Mouse (Mus musculus) neural tube, embryonic 12.5 days (tissue): ENCODE data around the gene Ehmt1. TPM values are rescaled to one million over a fixed set of nuclear protein-coding genes. Genes with fewer than 3 reads are reported as not detected.

Experiments
- ATAC-seq: fragments of 200-750 bp; cut with Nextera tagmentation; 2 replicates; pipeline ENCODE4 v1.8.0; 2017; ENCODE audit warnings: low read depth, mild to moderate bottlenecking, moderate TSS enrichment, moderate library complexity; ENCODE audit not compliant: low FRiP score
- H3K27ac ChIP-seq: fragments of 300-500 bp; sonication (generic); 2 replicates; pipeline ENCODE4 v1.5.1; 2016
- H3K27me3 ChIP-seq: fragments of 300-500 bp; sonication (generic); replicated peaks from 2 replicates; pipeline ENCODE4 v1.6.1; 2016; ENCODE audit warnings: mild to moderate bottlenecking
- H3K36me3 ChIP-seq: fragments of 300-500 bp; sonication (generic); 2 replicates; pipeline ENCODE4 v1.6.1; 2016; ENCODE audit warnings: mild to moderate bottlenecking
- H3K4me1 ChIP-seq: fragments of 300-500 bp; sonication (generic); 2 replicates; pipeline ENCODE4 v1.6.1; 2016
- H3K4me2 ChIP-seq: fragments of 300-500 bp; sonication (generic); replicated peaks from 2 replicates; pipeline ENCODE4 v1.6.1; 2016; ENCODE audit warnings: mild to moderate bottlenecking
- H3K4me3 ChIP-seq: fragments of 300-500 bp; sonication (generic); 2 replicates; pipeline ENCODE4 v1.5.1; 2016
- H3K9ac ChIP-seq: fragments of 300-500 bp; sonication (generic); 2 replicates; pipeline ENCODE4 v1.6.1; 2016; ENCODE audit warnings: mild to moderate bottlenecking
- H3K9me3 ChIP-seq: fragments of 300-500 bp; sonication (generic); 2 replicates; pipeline ENCODE4 v1.6.1; 2016; ENCODE audit warnings: mild to moderate bottlenecking
- WGBS: fragments of 180-500 bp; shearing (Covaris S2); methylation state at CpG from one replicate; pipeline ENCODE4 v1.1.7; 2016; 5-methylcytosine and 5-hydroxymethylcytosine counted together
- polyA plus RNA-seq: library from polyadenylated mRNA; unstranded; fragments of >200 nt; fragmentation: Nextera tagmentation; extraction: Ambion mirVana; gene quantifications from 2 replicates; pipeline ENCODE4 v1.2.1, GENCODE M21; 2016

The Ehmt1 gene
- polyA plus RNA-seq, 1 experiment from 2014 or later: 121 TPM

DNA sequence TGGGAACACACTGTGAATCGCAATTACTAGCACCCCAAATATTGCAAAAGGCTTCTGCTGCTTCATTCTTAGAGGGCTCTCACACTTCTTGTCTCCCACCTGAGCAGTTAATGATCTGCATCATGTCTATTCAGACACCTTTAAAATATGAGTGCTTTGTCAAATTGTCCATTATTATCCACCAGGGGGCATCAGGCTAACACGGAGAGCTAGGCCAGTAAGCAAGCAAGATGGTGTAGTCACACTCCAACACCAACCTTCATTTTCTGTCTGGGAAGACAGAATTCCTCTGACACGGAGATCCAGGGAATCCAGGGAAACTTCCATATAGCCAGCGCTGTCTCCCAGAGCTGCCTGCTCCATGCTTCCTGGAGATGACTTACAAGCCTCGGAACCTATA is 67.0 kb downstream of the Ehmt1 start:
- WGBS: 80% methylated on average over 5 of the region's 5 CpGs

DNA sequence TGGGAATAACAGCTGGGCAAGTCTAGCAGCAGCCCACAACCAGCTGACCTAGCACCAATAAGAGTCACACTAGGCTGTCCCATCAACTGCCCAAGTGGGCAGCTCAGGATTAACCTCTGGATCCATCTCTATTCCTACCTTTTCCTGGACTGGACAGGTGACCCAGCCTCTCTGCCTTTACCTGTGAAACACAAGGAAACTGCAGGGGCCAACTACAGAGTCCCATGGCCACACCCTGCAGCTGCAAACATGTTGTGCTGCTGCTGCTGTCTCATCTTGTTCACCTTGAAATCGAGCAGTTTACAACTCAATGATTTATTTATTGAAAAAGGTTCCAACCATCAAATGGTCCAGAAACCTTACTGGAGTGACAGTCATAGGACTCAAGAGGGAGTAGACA is 72.9 kb downstream of the Ehmt1 start:
- Histone ChIP-seq H3K9me3 (no peaks in the 10 kb centered on the region), H3K4me2 (no peak overlapping the region), H3K27me3 (no peaks in the 10 kb centered on the region), H3K9ac (no peak overlapping the region), H3K36me3 (peaks cover 48% of the 10 kb centered on the region), H3K27ac (no peak overlapping the region), H3K4me1 (no peaks in the 10 kb centered on the region), H3K4me3 (no peak overlapping the region)
- ATAC-seq: no peak
- 89% methylated on average over 1 of the region's 1 CpGs for WGBS

More for the DNA sequence above, 67.0 kb downstream of the Ehmt1 start:
- Histone ChIP-seq H3K4me2 (no peak overlapping the region), H3K27ac (no peak overlapping the region), H3K27me3 (no peaks in the 10 kb centered on the region), H3K4me3 (no peak overlapping the region), H3K9me3 (no peaks in the 10 kb centered on the region), H3K36me3 (peaks cover 64% of the 10 kb centered on the region), H3K9ac (no peak overlapping the region), H3K4me1 (no peaks in the 10 kb centered on the region)
- ATAC-seq: no peak

DNA sequence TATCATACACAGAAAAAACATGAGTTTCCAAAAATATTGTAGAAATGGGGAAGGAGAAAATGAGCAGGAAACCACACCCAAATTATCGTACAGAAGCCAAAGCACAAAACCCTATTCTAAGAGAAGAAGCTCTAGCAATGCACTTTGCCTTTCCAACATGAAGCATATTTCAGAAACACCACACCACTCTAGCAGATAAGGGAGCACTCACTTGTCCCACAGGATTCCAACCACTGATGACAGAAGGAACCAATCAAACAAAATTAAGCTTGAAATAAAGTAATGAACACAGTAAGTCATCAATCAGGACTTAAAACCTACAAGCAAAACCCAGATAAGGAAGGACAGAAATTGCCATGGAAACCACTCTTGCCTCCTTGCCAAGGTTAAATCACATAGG is 74.2 kb downstream of the Ehmt1 start:
- Histone ChIP-seq H3K9ac (no peak overlapping the region), H3K4me1 (no peaks in the 10 kb centered on the region), H3K9me3 (no peaks in the 10 kb centered on the region), H3K4me3 (no peak overlapping the region), H3K27ac (no peak overlapping the region), H3K27me3 (no peaks in the 10 kb centered on the region), H3K36me3 (peaks cover 48% of the 10 kb centered on the region), H3K4me2 (no peak overlapping the region)
- 97% methylated on average over 1 of the region's 1 CpGs for WGBS
- ATAC-seq: no peak

DNA sequence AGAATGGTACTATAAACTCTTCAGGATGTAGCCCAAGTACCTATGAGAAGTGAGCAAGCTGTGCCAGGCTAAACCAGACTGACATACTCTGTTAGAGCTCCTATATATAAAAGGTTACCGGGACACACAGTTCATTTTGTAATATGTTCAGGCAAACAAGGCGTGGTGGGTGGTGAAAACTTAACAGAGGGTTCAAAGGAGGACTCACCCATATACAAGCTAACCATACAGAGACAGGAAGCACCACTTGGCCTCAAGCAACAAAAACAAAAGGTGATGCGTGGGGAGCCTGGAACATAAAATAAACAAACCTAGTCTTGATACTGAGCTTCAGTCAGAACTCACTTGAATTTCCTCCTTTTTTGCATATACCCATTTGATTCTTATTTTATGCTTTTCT is 88.8 kb downstream of the Ehmt1 start:
- ATAC-seq: no peak
- Histone ChIP-seq H3K4me1 (no peaks in the 10 kb centered on the region), H3K27ac (no peak overlapping the region), H3K36me3 (peaks cover 42% of the 10 kb centered on the region), H3K27me3 (no peaks in the 10 kb centered on the region), H3K9me3 (no peaks in the 10 kb centered on the region), H3K4me2 (no peak overlapping the region), H3K4me3 (no peak overlapping the region), H3K9ac (no peak overlapping the region)
- WGBS: 87% methylated on average over 3 of the region's 3 CpGs

DNA sequence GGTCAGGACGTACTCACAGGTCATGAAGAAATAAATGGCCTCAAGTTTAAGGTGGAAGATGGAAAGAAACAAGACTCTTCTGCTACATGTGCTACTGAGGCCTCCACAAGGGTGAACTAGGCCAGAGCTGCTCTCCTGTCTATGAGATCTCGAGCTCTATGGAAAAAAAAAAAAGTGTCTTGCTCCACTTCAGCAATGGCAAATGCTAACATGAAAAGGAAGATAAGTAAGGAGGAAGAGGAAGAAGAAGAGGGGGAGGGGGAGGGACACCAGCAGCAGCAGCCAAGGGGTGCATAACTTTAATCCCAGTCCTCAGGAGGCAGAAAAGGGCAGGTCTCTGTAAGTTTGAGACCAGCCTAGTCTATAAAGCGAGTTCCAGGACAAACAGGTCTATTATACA is 109.7 kb downstream of the Ehmt1 start:
- no peaks in the 10 kb centered on the region for H3K9me3 ChIP-seq
- H3K4me2 ChIP-seq: no peak overlapping the region
- no peaks in the 10 kb centered on the region for H3K4me1 ChIP-seq
- H3K9ac ChIP-seq: no peak overlapping the region
- H3K36me3 ChIP-seq: peaks cover 80% of the 10 kb centered on the region
- WGBS: 82% methylated on average over 3 of the region's 3 CpGs
- no peak for ATAC-seq
- H3K4me3 ChIP-seq: no peak overlapping the region
- H3K27ac ChIP-seq: no peak overlapping the region
- H3K27me3 ChIP-seq: no peaks in the 10 kb centered on the region

DNA sequence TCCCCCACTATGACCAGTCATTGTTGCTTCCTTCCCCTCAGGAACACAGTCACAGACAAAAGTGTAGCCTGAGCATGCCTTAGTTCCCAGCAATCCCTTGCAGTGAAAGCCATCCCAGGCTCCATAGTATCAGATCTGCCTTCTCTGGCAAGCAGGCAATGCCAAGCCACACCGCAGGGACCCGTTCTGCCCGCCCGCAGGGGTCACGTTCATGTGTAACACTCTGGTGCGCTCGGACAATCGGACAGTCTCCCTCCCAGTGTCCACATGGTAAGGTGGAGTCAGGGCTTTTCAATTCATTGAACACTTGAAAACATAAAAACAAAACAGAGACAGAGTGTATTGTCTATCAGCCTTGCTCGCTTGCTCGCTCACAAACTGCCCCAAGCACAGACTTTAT is 111.7 kb downstream of the Ehmt1 start:
- H3K27ac ChIP-seq: no peak overlapping the region
- 95% methylated on average over 10 of the region's 10 CpGs for WGBS
- no peak for ATAC-seq
- no peak overlapping the region for H3K4me3 ChIP-seq
- no peaks in the 10 kb centered on the region for H3K4me1 ChIP-seq
- peaks cover 83% of the 10 kb centered on the region for H3K36me3 ChIP-seq
- H3K4me2 ChIP-seq: no peak overlapping the region
- no peaks in the 10 kb centered on the region for H3K9me3 ChIP-seq
- H3K9ac ChIP-seq: no peak overlapping the region
- H3K27me3 ChIP-seq: no peaks in the 10 kb centered on the region

DNA sequence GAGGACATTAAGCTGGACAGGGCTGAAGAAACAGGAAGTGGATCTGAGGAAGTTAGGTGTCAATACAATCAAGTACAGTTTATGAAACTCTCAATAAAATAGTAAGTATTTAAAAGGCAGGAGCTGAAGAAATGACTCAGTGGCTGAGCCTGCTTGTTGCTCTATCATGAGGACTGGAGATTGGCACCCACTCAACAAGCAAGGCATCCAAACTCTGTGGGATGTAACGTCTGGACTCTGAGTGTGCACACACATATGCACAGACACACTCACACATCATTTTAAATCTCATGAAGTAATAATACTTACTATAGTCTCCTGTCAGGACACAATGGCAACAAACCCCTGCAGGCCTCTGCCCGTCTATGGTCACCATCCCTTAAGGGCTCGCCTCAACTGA is 112.4 kb downstream of the Ehmt1 start:
- no peaks in the 10 kb centered on the region for H3K9me3 ChIP-seq
- no peak for ATAC-seq
- peaks cover 83% of the 10 kb centered on the region for H3K36me3 ChIP-seq
- no peak overlapping the region for H3K4me3 ChIP-seq
- H3K4me1 ChIP-seq: no peaks in the 10 kb centered on the region
- no peak overlapping the region for H3K27ac ChIP-seq
- no peak overlapping the region for H3K9ac ChIP-seq
- H3K27me3 ChIP-seq: no peaks in the 10 kb centered on the region
- 97% methylated on average over 3 of the region's 3 CpGs for WGBS
- H3K4me2 ChIP-seq: no peak overlapping the region

DNA sequence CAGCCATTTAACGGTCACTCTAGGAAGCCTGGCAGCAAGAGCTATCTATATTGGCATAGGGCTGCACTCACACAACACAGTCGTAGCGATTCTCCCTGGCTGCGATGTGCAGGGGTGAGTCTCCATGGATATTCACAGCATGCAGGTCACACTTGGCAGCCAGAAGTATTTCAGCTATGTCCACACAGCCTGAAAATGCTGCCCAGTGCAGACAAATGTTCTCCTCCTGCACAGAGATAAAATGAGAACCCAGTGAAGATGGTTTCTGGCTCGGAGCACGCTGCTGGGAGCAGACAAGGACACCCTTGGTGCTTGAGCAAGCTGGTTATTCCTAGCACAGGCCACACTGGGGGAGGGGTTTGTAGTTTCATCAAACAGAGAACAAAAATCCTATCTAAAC is 113.3 kb downstream of the Ehmt1 start:
- H3K4me3 ChIP-seq: no peak overlapping the region
- no peaks in the 10 kb centered on the region for H3K27me3 ChIP-seq
- ATAC-seq: no peak
- no peaks in the 10 kb centered on the region for H3K9me3 ChIP-seq
- no peaks in the 10 kb centered on the region for H3K4me1 ChIP-seq
- no peak overlapping the region for H3K9ac ChIP-seq
- H3K27ac ChIP-seq: no peak overlapping the region
- 96% methylated on average over 6 of the region's 6 CpGs for WGBS
- no peak overlapping the region for H3K4me2 ChIP-seq
- peaks cover 88% of the 10 kb centered on the region for H3K36me3 ChIP-seq

DNA sequence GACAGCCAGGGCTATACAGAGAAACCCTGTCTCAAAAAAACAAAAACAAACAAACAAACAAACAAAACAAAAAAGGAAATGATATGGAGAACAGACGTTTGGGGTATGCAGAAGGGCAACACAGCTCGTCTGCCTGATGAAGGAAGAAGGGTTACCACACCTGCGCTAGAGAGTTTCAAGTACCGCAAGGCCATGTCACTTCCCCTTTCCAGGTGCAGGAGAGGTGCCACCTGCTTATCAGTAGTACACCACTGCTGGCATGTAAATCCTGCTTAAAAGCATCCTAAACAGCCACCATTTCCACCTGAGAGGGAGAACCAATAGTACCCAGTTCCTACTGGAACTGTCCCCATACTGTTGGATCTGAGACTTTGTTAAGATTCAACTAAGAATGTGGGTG is 113.8 kb downstream of the Ehmt1 start:
- no peak overlapping the region for H3K4me2 ChIP-seq
- no peaks in the 10 kb centered on the region for H3K27me3 ChIP-seq
- H3K27ac ChIP-seq: no peak overlapping the region
- peaks cover 90% of the 10 kb centered on the region for H3K36me3 ChIP-seq
- H3K9ac ChIP-seq: no peak overlapping the region
- H3K9me3 ChIP-seq: no peaks in the 10 kb centered on the region
- no peak for ATAC-seq
- no peak overlapping the region for H3K4me3 ChIP-seq
- no peaks in the 10 kb centered on the region for H3K4me1 ChIP-seq
- WGBS: 93% methylated on average over 4 of the region's 4 CpGs

DNA sequence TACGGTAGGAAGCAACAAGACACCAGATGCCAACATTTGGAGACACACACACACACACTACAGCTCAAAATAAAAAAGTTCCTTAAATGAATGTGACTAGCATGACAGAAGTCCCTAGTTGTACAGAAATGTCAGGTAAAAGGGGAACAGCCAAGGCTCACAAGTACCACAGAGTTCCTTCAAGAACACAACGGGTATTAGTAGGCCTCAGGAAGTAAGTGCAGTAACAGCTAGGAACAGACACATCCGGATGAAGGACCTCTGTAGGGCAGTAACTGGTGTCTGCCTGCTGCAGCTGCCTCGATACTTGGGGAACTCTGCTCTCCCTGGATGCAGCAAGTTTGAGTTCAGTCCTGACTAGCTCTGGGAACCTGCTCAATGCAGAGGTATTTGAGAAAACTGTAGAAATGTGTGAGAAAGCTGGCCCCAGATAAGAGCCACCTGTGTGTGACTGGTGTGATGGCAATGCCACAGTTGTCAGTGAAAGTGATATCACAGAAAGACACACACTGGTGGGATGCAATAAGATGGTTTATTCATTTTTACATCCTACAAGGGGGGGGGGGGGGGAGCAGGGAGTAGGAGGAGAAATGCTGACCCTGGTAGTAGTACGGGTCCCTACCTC is 122.5 kb downstream of the Ehmt1 start:
- Histone ChIP-seq H3K9me3 (no peaks in the 10 kb centered on the region), H3K27ac (no peak overlapping the region), H3K36me3 (peaks cover 87% of the 10 kb centered on the region), H3K4me3 (no peak overlapping the region), H3K9ac (no peak overlapping the region), H3K27me3 (no peaks in the 10 kb centered on the region), H3K4me2 (no peak overlapping the region), H3K4me1 (no peaks in the 10 kb centered on the region)
- ATAC-seq: no peak
- 94% methylated on average over 5 of the region's 5 CpGs for WGBS

DNA sequence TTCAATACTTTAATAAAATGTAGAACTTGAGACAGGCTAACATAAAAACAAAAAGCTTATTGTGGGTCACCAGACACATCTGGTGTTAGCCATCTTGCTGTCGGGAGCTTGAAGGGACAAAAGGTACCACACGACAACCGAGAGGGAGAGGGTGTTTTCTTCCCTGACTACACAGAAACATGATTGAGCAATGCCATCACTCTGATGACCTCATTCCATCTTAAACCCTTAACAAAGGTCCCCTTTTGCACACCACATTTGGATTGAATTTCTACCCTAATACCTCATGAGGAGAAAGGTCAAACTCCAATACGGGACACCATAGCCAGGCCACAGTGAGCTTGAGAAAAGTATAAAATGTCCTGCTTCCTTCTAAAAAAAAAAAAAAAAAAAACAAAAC is 132.2 kb downstream of the Ehmt1 start:
- no peaks in the 10 kb centered on the region for H3K9me3 ChIP-seq
- no peaks in the 10 kb centered on the region for H3K4me1 ChIP-seq
- no peaks in the 10 kb centered on the region for H3K27me3 ChIP-seq
- no peak overlapping the region for H3K9ac ChIP-seq
- peaks cover 19% of the 10 kb centered on the region for H3K36me3 ChIP-seq
- no peak overlapping the region for H3K4me2 ChIP-seq
- ATAC-seq: no peak
- 74% methylated on average over 4 of the region's 4 CpGs for WGBS
- no peak overlapping the region for H3K4me3 ChIP-seq
- no peak overlapping the region for H3K27ac ChIP-seq

DNA sequence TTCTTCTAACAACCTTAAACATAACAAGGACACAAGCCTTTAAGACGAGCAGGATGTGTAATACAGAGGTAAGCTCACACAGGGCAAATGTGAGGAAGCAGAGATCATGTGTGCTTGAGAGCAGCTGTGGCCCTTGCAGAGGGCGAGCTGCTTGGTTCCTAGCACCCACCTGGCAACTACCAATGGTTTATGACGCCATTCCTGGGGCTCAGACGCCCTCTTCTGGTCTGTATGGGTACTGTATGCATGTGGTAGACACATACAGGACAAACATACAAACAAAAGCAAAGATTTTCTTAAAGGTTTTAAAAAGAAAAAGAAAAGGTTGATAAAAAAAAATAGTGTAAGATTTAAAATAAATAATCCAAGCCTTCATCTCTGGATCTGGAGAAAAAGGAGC is 138.2 kb downstream of the Ehmt1 start:
- Histone ChIP-seq H3K4me3 (no peak overlapping the region), H3K4me2 (no peak overlapping the region), H3K36me3 (no peaks in the 10 kb centered on the region), H3K9ac (no peak overlapping the region), H3K27me3 (no peaks in the 10 kb centered on the region), H3K9me3 (peaks cover 11% of the 10 kb centered on the region; the same call in 1 of the 2 replicates), H3K4me1 (0 out of 2 replicates have a peak, but pooled peaks cover 4% of the 10 kb centered on the region), H3K27ac (no peak overlapping the region)
- no peak for ATAC-seq
- WGBS: 52% methylated on average over 4 of the region's 4 CpGs

DNA sequence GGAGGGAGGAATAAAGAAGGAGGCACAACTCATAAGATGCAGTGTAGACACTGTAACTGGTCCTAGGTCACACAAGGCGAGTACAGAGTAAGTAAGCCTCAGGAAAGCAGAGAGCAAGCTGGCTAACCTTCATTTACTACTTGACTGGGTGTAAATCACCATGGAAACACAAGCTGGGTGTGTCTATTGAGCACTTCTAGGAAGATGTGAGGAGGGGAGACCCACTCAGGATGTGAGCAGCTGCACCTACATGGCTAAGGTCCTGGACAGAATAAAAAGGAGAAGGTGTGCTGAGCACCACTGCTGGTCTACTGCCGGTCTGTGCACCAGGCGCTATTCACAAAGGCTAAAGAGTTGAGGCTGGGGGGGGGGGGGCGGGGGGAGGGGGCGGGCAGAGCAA is 142.6 kb downstream of the Ehmt1 start:
- WGBS: 10% methylated on average over 3 of the region's 5 CpGs
- no peak overlapping the region for H3K4me2 ChIP-seq
- H3K9me3 ChIP-seq: peaks cover 11% of the 10 kb centered on the region; the same call in 1 of the 2 replicates
- H3K4me1 ChIP-seq: 0 out of 2 replicates have a peak, but pooled peaks cover 4% of the 10 kb centered on the region
- H3K9ac ChIP-seq: no peak overlapping the region
- no peak overlapping the region for H3K4me3 ChIP-seq
- H3K36me3 ChIP-seq: no peaks in the 10 kb centered on the region
- H3K27me3 ChIP-seq: no peaks in the 10 kb centered on the region
- H3K27ac ChIP-seq: no peak overlapping the region
- ATAC-seq: no peak
